Mouse (Mus musculus) cerebellum, postnatal 10 days (tissue): Measurements from ENCODE around the gene Bckdhb.
A peak's percentile ranks its signal among the peaks of the same experiment; 100 is the strongest.

Source experiments
- DNase-seq, 2 experiments: peaks; one replicate each; pipeline ENCODE4 v3.0.0; 2021; ENCODE audit warnings: mixed read lengths in 2 of 2

The Bckdhb gene

GRCm38 (mm10) chr9:84109777-84110478 lies 185.0 kb downstream of the Bckdhb start:
- peak; percentile 77 to 80 for DNase-seq

GRCm38 (mm10) chr9:84110616-84111015 lies 185.7 kb downstream of the Bckdhb start:
- peak; percentile 21 to 40 for DNase-seq

- DNase-seq, result no peak
Observed at GRCm38 (mm10) chr9:84112319-84112718, 187.4 kb downstream of the Bckdhb start.

GRCm38 (mm10) chr9:84112842-84113568 lies 188.1 kb downstream of the Bckdhb start:
- DNase-seq, result no peak

GRCm38 (mm10) chr9:84114254-84114653 lies 189.3 kb downstream of the Bckdhb start:
- no peak for DNase-seq

GRCm38 (mm10) chr9:84117337-84117736 lies 192.4 kb downstream of the Bckdhb start:
- peak; percentile 45 to 47 for DNase-seq

GRCm38 (mm10) chr9:84124996-84125395 lies 200.1 kb downstream of the Bckdhb start:
- no peak for DNase-seq

GRCm38 (mm10) chr9:84130338-84130737 lies 205.4 kb downstream of the Bckdhb start:
- DNase-seq, result no peak

- no peak for DNase-seq
Observed at GRCm38 (mm10) chr9:84135062-84135461, 210.1 kb downstream of the Bckdhb start.

- no peak for DNase-seq
Observed at GRCm38 (mm10) chr9:84137192-84137591, 212.2 kb downstream of the Bckdhb start.

- DNase-seq, result peak; percentile 11 to 26
Observed at GRCm38 (mm10) chr9:84148124-84148523, 223.2 kb downstream of the Bckdhb start.
